Mouse (Mus musculus) lung, postnatal 0 days (tissue): ENCODE results near the gene Commd6.

Experiments used
- CTCF ChIP-seq: IDR thresholded peaks from 2 replicates; pipeline ENCODE4 v1.5.1; 2016; ENCODE audit warnings: antibody characterized with exemption, mild to moderate bottlenecking
- EP300 ChIP-seq: IDR thresholded peaks from 2 replicates; pipeline ENCODE4 v1.6.1; 2016; ENCODE audit warnings: antibody characterized with exemption, mild to moderate bottlenecking, control low read depth

GRCm38 (mm10) chr14:101607631-101608518 is 32.6 kb downstream of the Commd6 start:
- TF ChIP-seq CTCF (no peak; the same call in 1 of the 2 replicates), EP300 (no peak)
